Mouse (Mus musculus): ENCODE measurements around the gene Pitpnm2. TPM values are rescaled to one million over a fixed set of nuclear protein-coding genes. Genes with fewer than 3 reads are reported as not detected.

Gene Pitpnm2
- total and polyA plus RNA-seq, 3 experiments: 7.0 to 22.2 TPM; not detected in 1

DNA sequence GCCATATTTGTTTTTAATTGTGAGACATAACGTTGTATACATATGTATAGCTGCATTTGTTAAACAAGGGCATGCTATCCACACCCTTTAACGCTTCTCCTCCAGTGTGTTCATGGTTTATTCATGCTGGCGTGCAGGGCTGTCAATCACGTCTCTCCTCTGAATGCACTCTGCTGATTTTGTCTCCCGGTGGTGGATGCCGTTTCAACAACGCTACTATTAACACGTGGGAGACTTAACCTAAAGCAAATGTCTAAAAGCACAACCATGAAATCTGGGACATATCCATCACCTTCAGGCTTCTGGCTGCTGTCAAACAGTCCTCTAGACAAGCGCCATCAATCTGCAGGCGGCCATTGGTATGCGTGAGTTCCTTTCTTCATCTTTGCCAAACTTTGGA lies 20.1 kb upstream of the Pitpnm2 start:
- Histone ChIP-seq H3K9ac (ENCODE audit: control insufficient read depth, low read depth, low read length, poor library complexity, severe bottlenecking) (no peak overlapping the region), H3K79me2 (ENCODE audit: control insufficient read depth, insufficient read depth, low read length, poor library complexity) (no peaks in the 10 kb centered on the region), H3K27ac (ENCODE audit: control insufficient read depth, low read depth, low read length) (no peak overlapping the region), H3K36me3 (ENCODE audit: control insufficient read depth in 1 of 2, insufficient read depth in 2 of 2, low read length in 2 of 2) (peaks cover 0 to 16% of the 10 kb centered on the region in 2 experiments), H3K4me3 (ENCODE audit: control insufficient read depth in 1 of 2, insufficient read depth in 1 of 2, low read depth in 2 of 2, low read length in 2 of 2) (no peak overlapping the region), H3K27me3 (ENCODE audit: control insufficient read depth in 1 of 2, insufficient read depth in 2 of 2, low read length in 2 of 2) (no peaks in the 10 kb centered on the region), H3K9me3 (replicated peaks; ENCODE audit: insufficient read depth, low read length) (no peaks in the 10 kb centered on the region), H3K4me1 (ENCODE audit: control insufficient read depth in 1 of 2, insufficient read depth in 2 of 2, low read length in 2 of 2) (peaks cover 7 to 23% of the 10 kb centered on the region in 2 experiments)
- DNase-seq (ENCODE audit: low read depth, low spot score): no peak
- no peak for TF ChIP-seq HCFC1 (IDR thresholded peaks at IDR 0.05; ENCODE audit: low read depth, low read length)
- no peak for TF ChIP-seq GATA1 (IDR thresholded peaks at IDR 0.05; ENCODE audit: low read depth, low read length)
- TF ChIP-seq SMC3 (IDR thresholded peaks at IDR 0.05; ENCODE audit: low read depth, low read length): no peak
- TF ChIP-seq TBP (IDR thresholded peaks at IDR 0.05; ENCODE audit: low read depth, low read length): no peak
- TF ChIP-seq POLR2A (IDR thresholded peaks at IDR 0.05; ENCODE audit: control insufficient read depth in 1 of 2, insufficient read depth in 1 of 2, low read depth in 1 of 2, low read length in 2 of 2, poor library complexity in 1 of 2): no peak
- TF ChIP-seq ZC3H11A (IDR thresholded peaks at IDR 0.05; ENCODE audit: low read depth, low read length): no peak
- TF ChIP-seq RAD21 (IDR thresholded peaks at IDR 0.05; ENCODE audit: low read depth, low read length): no peak
- TF ChIP-seq ELF1 (IDR thresholded peaks at IDR 0.05; ENCODE audit: low read depth, low read length): no peak
- TF ChIP-seq POLR2AphosphoS5 (IDR thresholded peaks at IDR 0.05; ENCODE audit: borderline replicate concordance, low read depth, low read length): no peak
- TF ChIP-seq POLR2AphosphoS2 (IDR thresholded peaks at IDR 0.05; ENCODE audit: low read length): no peak

- H3K27ac ChIP-seq (ENCODE audit: control insufficient read depth, low read depth, low read length): peak overlapping the region; percentile 56
- H3K79me2 ChIP-seq (ENCODE audit: control insufficient read depth, insufficient read depth, low read length, poor library complexity): no peaks in the 10 kb centered on the region
- H3K9me3 ChIP-seq (replicated peaks; ENCODE audit: insufficient read depth, low read length): no peaks in the 10 kb centered on the region
- TF ChIP-seq MYC (IDR thresholded peaks at IDR 0.05; ENCODE audit: low read depth, low read length) (0 out of 2 replicates have a peak, but pooled peaks have one; percentile 42), USF1 (IDR thresholded peaks at IDR 0.05; ENCODE audit: low read depth, low read length) (peak; percentile 66), ETS1 (IDR thresholded peaks at IDR 0.05; ENCODE audit: low read depth, low read length) (peak; percentile 62; the same call in 1 of the 2 replicates), SIN3A (IDR thresholded peaks at IDR 0.05; ENCODE audit: low read length) (peak; percentile 27), E2F4 (IDR thresholded peaks at IDR 0.05; ENCODE audit: borderline replicate concordance, low read depth, low read length) (no peak), GATA1 (IDR thresholded peaks at IDR 0.05; ENCODE audit: low read depth, low read length) (peak; percentile 82), BHLHE40 (IDR thresholded peaks at IDR 0.05; ENCODE audit: borderline replicate concordance, low read depth, low read length) (peak; percentile 62; the same call in 1 of the 2 replicates), TCF12 (IDR thresholded peaks at IDR 0.05; ENCODE audit: low read depth, low read length) (peak; percentile 65; the same call in 1 of the 2 replicates), TAL1 (IDR thresholded peaks at IDR 0.05; ENCODE audit: low read length) (peak; percentile 32), EP300 (IDR thresholded peaks at IDR 0.05; ENCODE audit: low read depth in 1 of 2, low read length in 2 of 2) (peak; percentile 45 to 63; a peak in 3 of 4 replicates), NRF1 (IDR thresholded peaks at IDR 0.05; ENCODE audit: insufficient read depth, low read depth, low read length, poor library complexity, severe bottlenecking) (no peak), POLR2AphosphoS5 (IDR thresholded peaks at IDR 0.05; ENCODE audit: borderline replicate concordance, low read depth, low read length) (no peak), RCOR1 (IDR thresholded peaks at IDR 0.05; ENCODE audit: low read depth, low read length) (peak; percentile 68), TBP (IDR thresholded peaks at IDR 0.05; ENCODE audit: low read depth, low read length) (peak; percentile 78)
- DNase-seq (ENCODE audit: low read depth, low spot score): peak; percentile 85
- no peak overlapping the region for H3K9ac ChIP-seq (ENCODE audit: control insufficient read depth, low read depth, low read length, poor library complexity, severe bottlenecking)
- H3K27me3 ChIP-seq (ENCODE audit: control insufficient read depth in 1 of 2, insufficient read depth in 2 of 2, low read length in 2 of 2): no peaks in the 10 kb centered on the region
- peaks cover 7 to 23% of the 10 kb centered on the region in 2 experiments for H3K4me1 ChIP-seq (ENCODE audit: control insufficient read depth in 1 of 2, insufficient read depth in 2 of 2, low read length in 2 of 2)
- H3K36me3 ChIP-seq (ENCODE audit: control insufficient read depth in 1 of 2, insufficient read depth in 2 of 2, low read length in 2 of 2): peaks cover 1 to 16% of the 10 kb centered on the region in 2 experiments
- no peak overlapping the region for H3K4me3 ChIP-seq (ENCODE audit: control insufficient read depth in 1 of 2, insufficient read depth in 1 of 2, low read depth in 2 of 2, low read length in 2 of 2)
These were observed 18.1 kb upstream of the Pitpnm2 start for GRCm38 (mm10) chr5:124267652-124268051.

All from MEL (cell line).